Mouse (Mus musculus) splenic B cell, adult 2 months (primary cell): ENCODE measurements at regions not wholly inside any gene's neighbourhood (a gene's known extent, or its start where the extent isn't known, plus 50 kb on each side); places are given as distances from the start of the nearest gene placed in this dataset.

Experiments
- DNase-seq: peaks from one replicate; pipeline ENCODE4 v3.0.0-alpha.2; 2011; ENCODE audit warnings: low read depth, low spot score
- H3K27me3 ChIP-seq: 2 replicates; pipeline ENCODE4 v1.6.1; 2012; ENCODE audit warnings: mild to moderate bottlenecking, low read length, moderate library complexity, mixed read lengths; ENCODE audit not compliant: control insufficient read depth, poor library complexity, insufficient read depth, severe bottlenecking
- H3K36me3 ChIP-seq: 2 replicates; pipeline ENCODE4 v1.6.1; 2012; ENCODE audit warnings: mild to moderate bottlenecking, low read length, moderate library complexity, mixed read lengths; ENCODE audit not compliant: control insufficient read depth, poor library complexity, insufficient read depth, severe bottlenecking

- no peak for DNase-seq
- Histone ChIP-seq H3K36me3 (no peaks in the 10 kb centered on the region), H3K27me3 (no peaks in the 10 kb centered on the region)
Observed at GRCm38 (mm10) chr3:121902246-121902645, 50.1 kb upstream of the Arhgap29 start.

GRCm38 (mm10) chr3:121900429-121900844 is 51.9 kb upstream of the Arhgap29 start:
- no peaks in the 10 kb centered on the region for H3K36me3 ChIP-seq
- DNase-seq = no peak
- H3K27me3 ChIP-seq = no peaks in the 10 kb centered on the region

- no peaks in the 10 kb centered on the region for H3K36me3 ChIP-seq
- no peaks in the 10 kb centered on the region for H3K27me3 ChIP-seq
Observed at GRCm38 (mm10) chr3:121897821-121898574, 54.3 kb upstream of the Arhgap29 start.

GRCm38 (mm10) chr3:121893606-121894005 is 58.7 kb upstream of the Arhgap29 start:
- DNase-seq = no peak
- no peaks in the 10 kb centered on the region for H3K36me3 ChIP-seq
- H3K27me3 ChIP-seq = no peaks in the 10 kb centered on the region

More at GRCm38 (mm10) chr3:121897821-121898574, 54.3 kb upstream of the Arhgap29 start:
- no peak for DNase-seq

- DNase-seq = no peak
- Histone ChIP-seq H3K36me3 (no peaks in the 10 kb centered on the region), H3K27me3 (no peaks in the 10 kb centered on the region)
Observed at GRCm38 (mm10) chr3:121892675-121893074, 59.7 kb upstream of the Arhgap29 start.

- DNase-seq = no peak
- Histone ChIP-seq H3K27me3 (0 out of 2 replicates have a peak, but pooled peaks cover 1% of the 10 kb centered on the region), H3K36me3 (no peaks in the 10 kb centered on the region)
Observed at GRCm38 (mm10) chr3:121891338-121891737, 61.0 kb upstream of the Arhgap29 start.

- Histone ChIP-seq H3K36me3 (no peaks in the 10 kb centered on the region), H3K27me3 (0 out of 2 replicates have a peak, but pooled peaks cover 1% of the 10 kb centered on the region)
- DNase-seq = peak; percentile 9
Observed at GRCm38 (mm10) chr3:121890563-121890962, 61.8 kb upstream of the Arhgap29 start.

- peak; percentile 1 for DNase-seq
- Histone ChIP-seq H3K27me3 (0 out of 2 replicates have a peak, but pooled peaks cover 1% of the 10 kb centered on the region), H3K36me3 (no peaks in the 10 kb centered on the region)
Observed at GRCm38 (mm10) chr3:121886870-121887605, 65.3 kb upstream of the Arhgap29 start.

- Histone ChIP-seq H3K27me3 (0 out of 2 replicates have a peak, but pooled peaks cover 1% of the 10 kb centered on the region), H3K36me3 (no peaks in the 10 kb centered on the region)
- DNase-seq = no peak
Observed at GRCm38 (mm10) chr3:121886309-121886708, 66.0 kb upstream of the Arhgap29 start.

GRCm38 (mm10) chr3:121885265-121886178 is 66.8 kb upstream of the Arhgap29 start:
- no peaks in the 10 kb centered on the region for H3K36me3 ChIP-seq
- peak; percentile 1 for DNase-seq
- 0 out of 2 replicates have a peak, but pooled peaks cover 1% of the 10 kb centered on the region for H3K27me3 ChIP-seq

- 0 out of 2 replicates have a peak, but pooled peaks cover 1% of the 10 kb centered on the region for H3K27me3 ChIP-seq
- DNase-seq = peak; percentile 94
- H3K36me3 ChIP-seq = no peaks in the 10 kb centered on the region
Observed at GRCm38 (mm10) chr3:121884328-121885248, 67.8 kb upstream of the Arhgap29 start.

GRCm38 (mm10) chr3:121880355-121880754 is 65.3 kb upstream of the Abcd3 start:
- no peaks in the 10 kb centered on the region for H3K27me3 ChIP-seq
- DNase-seq = no peak
- no peaks in the 10 kb centered on the region for H3K36me3 ChIP-seq

GRCm38 (mm10) chr3:121875072-121875471 is 60.0 kb upstream of the Abcd3 start:
- H3K27me3 ChIP-seq = no peaks in the 10 kb centered on the region
- H3K36me3 ChIP-seq = no peaks in the 10 kb centered on the region
- no peak for DNase-seq
